In genomic region chrX:145753427-145753826, GRCm38 (mm10) we compare ENCODE assay signal across 25 mouse cellular contexts.
"Had no signal": no experiment of that assay in that cellular context is flagged by ENCODE, and none has a peak within 500 bp of the region (broad histone marks: within the 10 kb centered on the region; RNA-seq: fewer than 3 reads in every experiment).

No protein-coding gene starts in this region.

- H3K4me3 ChIP-seq: limb, embryonic 10.5 days; limb, embryonic 13.5 days; liver, embryonic 12.5 days; liver, embryonic 15.5 days; lung, embryonic 15.5 days; megakaryocyte, embryonic 14.5 days; midbrain, embryonic 10.5 days; midbrain, embryonic 13.5 days; myocyte; neural tube, embryonic 13.5 days had no signal

- H3K4me1 ChIP-seq: limb, embryonic 10.5 days; limb, embryonic 13.5 days; liver, embryonic 12.5 days; liver, embryonic 15.5 days; lung, embryonic 15.5 days; megakaryocyte, embryonic 14.5 days; midbrain, embryonic 10.5 days; midbrain, embryonic 13.5 days; neural tube, embryonic 13.5 days had no signal

- DNase-seq: kidney, adult 18-20 months; kidney, adult 9 months; kidney, postnatal 14 days; kidney, postnatal 4 days; layer of hippocampus, adult 9-11 months; liver; lung, adult 18-20 months; lung, postnatal 10 days; lung, postnatal 36 days; retina, postnatal 1 day; right cerebral cortex, postnatal 4 days; thymus, adult 2 months; thymus, postnatal 14 days; thymus, postnatal 4 days had no signal

- H3K27ac ChIP-seq: limb, embryonic 10.5 days; limb, embryonic 13.5 days; liver, embryonic 12.5 days; liver, embryonic 15.5 days; lung, embryonic 15.5 days; midbrain, embryonic 10.5 days; midbrain, embryonic 13.5 days; neural tube, embryonic 13.5 days; stomach, postnatal 0 days had no signal
